Mouse (Mus musculus): ENCODE results near the gene Ccdc189. TPM values are rescaled to one million over a fixed set of nuclear protein-coding genes. Genes with fewer than 3 reads are reported as not detected.
"Not testable (repeated sequence)": the region's sequence is repeated elsewhere in the genome, so short reads cannot be mapped to it uniquely, and the experiment has no call there.

Gene Ccdc189
- polyA plus RNA-seq (2021): 22.0 TPM

- ChIA-PET CTCF (no interaction called here), POLR2A (interaction anchor here (0.5 to 2.0 kb wide), 2 partner anchors 11 to 23 kb away, joined by 7 to 8 read pairs; no protein-coding TSS in a partner anchor)
- no peaks in the 10 kb centered on the region for H3K27me3 ChIP-seq
- peak; percentile 87 for ATAC-seq
- in situ Hi-C loops (cut with MboI; ENCODE audit: low pct_unique_long_range_greater_than_20kb): no loop called here
- DNase-seq (ENCODE audit: low read depth, low spot score): peak; percentile 97
- TF ChIP-seq CTCF (IDR thresholded peaks at IDR 0.05): no peak
These were observed at the start of gene Ccdc189, which contains the start of gene Rnf40 for GRCm38 (mm10) chr7:127588011-127588871. Ccdc189 (minus strand) TSS chr7:127588595. Rnf40 (plus strand) TSS chr7:127588767.

- H3K27me3 ChIP-seq: no peaks in the 10 kb centered on the region
- no peak for TF ChIP-seq CTCF (IDR thresholded peaks at IDR 0.05)
- in situ Hi-C loops (cut with MboI; ENCODE audit: low pct_unique_long_range_greater_than_20kb): no loop called here
- DNase-seq (ENCODE audit: low read depth, low spot score) (no peak), ATAC-seq (peak; percentile 31)
- ChIA-PET POLR2A (interaction anchor here (0.8 to 1.5 kb wide), 3 partner anchors 21 to 23 kb away, joined by 4 to 6 read pairs (median 4); partner anchors contain the start of gene Zfp629), CTCF (interaction anchor here (1.0 to 1.4 kb wide), 3 partner anchors 20 to 66 kb away, joined by 3 to 5 read pairs (median 4); partner anchors contain the start of gene Zfp629)
These were observed 48.6 kb upstream of the Ccdc189 start for GRCm38 (mm10) chr7:127636963-127637362.

- no peak for ATAC-seq
- POLR2A ChIA-PET: no interaction called here
- CTCF ChIA-PET: no interaction called here
- no peak for DNase-seq (ENCODE audit: low read depth, low spot score)
- in situ Hi-C loops (cut with MboI; ENCODE audit: low pct_unique_long_range_greater_than_20kb): no loop called here
- TF ChIP-seq CTCF (IDR thresholded peaks at IDR 0.05): no peak
- no peaks in the 10 kb centered on the region for H3K27me3 ChIP-seq
These were observed 43.0 kb upstream of the Ccdc189 start for GRCm38 (mm10) chr7:127631416-127631815.

- ATAC-seq (no peak), DNase-seq (ENCODE audit: low read depth, low spot score) (no peak)
- no peaks in the 10 kb centered on the region for H3K27me3 ChIP-seq
- in situ Hi-C loops (cut with MboI; ENCODE audit: low pct_unique_long_range_greater_than_20kb): no loop called here
- ChIA-PET POLR2A (no interaction called here), CTCF (interaction anchor here (1.4 kb wide), 1 partner anchor 11 kb away, joined by 3 read pairs; no protein-coding TSS in a partner anchor)
- TF ChIP-seq CTCF (IDR thresholded peaks at IDR 0.05): no peak
These were observed 40.3 kb upstream of the Ccdc189 start for GRCm38 (mm10) chr7:127628646-127629045.

- ATAC-seq: no peak
- no peak for DNase-seq (ENCODE audit: low read depth, low spot score)
- no peaks in the 10 kb centered on the region for H3K27me3 ChIP-seq
- ChIA-PET POLR2A (interaction anchor here (0.9 to 1.5 kb wide), 2 partner anchors 10 to 11 kb away, joined by 7 read pairs; partner anchors contain the start of gene Zfp629), CTCF (interaction anchor here (1.3 kb wide), 1 partner anchor 10 kb away, joined by 5 read pairs; no protein-coding TSS in a partner anchor)
- no peak for TF ChIP-seq CTCF (IDR thresholded peaks at IDR 0.05)
- in situ Hi-C loops (cut with MboI; ENCODE audit: low pct_unique_long_range_greater_than_20kb): no loop called here
These were observed 38.1 kb upstream of the Ccdc189 start for GRCm38 (mm10) chr7:127626471-127626870.

- H3K27me3 ChIP-seq: no peaks in the 10 kb centered on the region
- in situ Hi-C loops (cut with MboI; ENCODE audit: low pct_unique_long_range_greater_than_20kb): no loop called here
- CTCF ChIA-PET: interaction anchor here (1.3 kb wide), 1 partner anchor 10 kb away, joined by 5 read pairs; no protein-coding TSS in a partner anchor
- no peak for TF ChIP-seq CTCF (IDR thresholded peaks at IDR 0.05)
- POLR2A ChIA-PET: interaction anchor here (0.9 to 1.5 kb wide), 2 partner anchors 9 to 11 kb away, joined by 7 read pairs; partner anchors contain the start of gene Zfp629
- no peak for ATAC-seq
- DNase-seq (ENCODE audit: low read depth, low spot score): no peak
These were observed 37.6 kb upstream of the Ccdc189 start for GRCm38 (mm10) chr7:127626039-127626438.

GRCm38 (mm10) chr7:127618402-127618801 is 30.0 kb upstream of the Ccdc189 start:
- DNase-seq (ENCODE audit: low read depth, low spot score); CTCF ChIA-PET; in situ Hi-C loops (cut with MboI; ENCODE audit: low pct_unique_long_range_greater_than_20kb); POLR2A ChIA-PET; ATAC-seq; H3K27me3 ChIP-seq: not testable (repeated sequence)

GRCm38 (mm10) chr7:127617962-127618361 is 29.6 kb upstream of the Ccdc189 start:
- in situ Hi-C loops (cut with MboI; ENCODE audit: low pct_unique_long_range_greater_than_20kb): no loop called here
- no peak for TF ChIP-seq CTCF (IDR thresholded peaks at IDR 0.05)
- CTCF ChIA-PET: no interaction called here
- no peak for ATAC-seq
- POLR2A ChIA-PET: no interaction called here
- H3K27me3 ChIP-seq: no peaks in the 10 kb centered on the region
- DNase-seq (ENCODE audit: low read depth, low spot score): no peak

GRCm38 (mm10) chr7:127616881-127617280 is 28.5 kb upstream of the Ccdc189 start:
- TF ChIP-seq CTCF (IDR thresholded peaks at IDR 0.05): no peak
- in situ Hi-C loops (cut with MboI; ENCODE audit: low pct_unique_long_range_greater_than_20kb): no loop called here
- POLR2A ChIA-PET: interaction anchor here (0.6 to 1.1 kb wide), 5 partner anchors 10 to 283 kb away, joined by 3 to 7 read pairs (median 4); no protein-coding TSS in a partner anchor
- ATAC-seq: no peak
- DNase-seq (ENCODE audit: low read depth, low spot score): no peak
- no peaks in the 10 kb centered on the region for H3K27me3 ChIP-seq
- CTCF ChIA-PET: interaction anchor here (0.8 to 1.2 kb wide), 3 partner anchors 9 to 127 kb away, joined by 4 to 5 read pairs (median 5); partner anchors contain the start of gene Fbxl19

GRCm38 (mm10) chr7:127616336-127616735 is 27.9 kb upstream of the Ccdc189 start:
- ATAC-seq (no peak), DNase-seq (ENCODE audit: low read depth, low spot score) (no peak)
- CTCF ChIA-PET: interaction anchor here (0.8 to 1.8 kb wide), 7 partner anchors 10 to 128 kb away, joined by 3 to 5 read pairs (median 4); partner anchors contain the start of gene Fbxl19
- in situ Hi-C loops (cut with MboI; ENCODE audit: low pct_unique_long_range_greater_than_20kb): no loop called here
- H3K27me3 ChIP-seq: no peaks in the 10 kb centered on the region
- POLR2A ChIA-PET: interaction anchor here (0.6 to 1.6 kb wide), 8 partner anchors 10 to 283 kb away, joined by 3 to 7 read pairs (median 4); no protein-coding TSS in a partner anchor
- TF ChIP-seq CTCF (IDR thresholded peaks at IDR 0.05): no peak

Measured in Patski (cell line).